Mouse (Mus musculus): ENCODE results near the gene Bcl6. TPM values are rescaled to one million over a fixed set of nuclear protein-coding genes. Genes with fewer than 3 reads are reported as not detected.

Gene Bcl6
- total RNA-seq (2014; rRNA removed) (7.5 and 9.2 TPM in 2 replicates), polyA plus RNA-seq (2015; fragmentation: Nextera tagmentation; extraction: Ambion mirVana) (0.69 and 0.92 TPM in 2 replicates)

DNA sequence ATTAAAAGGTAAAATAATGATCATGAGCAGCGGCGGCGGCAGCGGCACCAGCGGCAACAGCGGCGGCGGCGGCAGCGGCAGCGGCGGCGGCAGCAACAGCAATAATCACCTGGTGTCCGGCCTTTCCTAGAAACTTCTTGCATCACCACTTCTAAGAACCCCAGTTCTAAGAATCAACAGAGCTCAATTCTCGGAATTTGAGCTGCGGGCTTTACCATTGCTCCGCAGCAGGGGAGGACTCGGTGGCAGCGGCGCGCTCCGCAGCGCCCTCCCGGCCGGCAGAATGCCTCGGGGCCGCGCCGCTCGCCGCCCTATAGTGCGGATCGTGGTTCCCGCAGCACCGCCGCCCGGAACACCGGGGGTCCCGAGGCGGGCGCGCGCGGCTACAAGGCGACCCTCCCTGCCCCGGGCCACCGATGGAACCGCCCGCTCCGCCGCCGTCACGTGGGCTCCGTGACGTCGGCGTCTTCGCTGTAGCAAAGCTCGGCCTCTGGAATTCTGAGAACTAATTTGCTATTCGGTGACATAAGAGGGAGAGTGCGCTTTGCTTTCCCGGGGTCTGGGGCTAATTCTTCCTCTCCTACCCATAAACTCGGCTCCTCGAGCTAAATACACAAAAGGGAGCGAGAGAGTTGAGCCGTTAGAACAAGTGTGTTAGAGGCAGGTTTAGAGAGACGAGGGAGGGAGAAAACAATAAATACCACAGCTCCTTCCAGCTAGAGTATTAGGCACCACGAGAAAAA is at the start of gene Bcl6, which contains the start of gene Gm37419:
Gene Bcl6 (minus strand): TSS at position 387 of the 743 bp plus-strand sequence.
Gene Gm37419 (plus strand): TSS at position 17 of the 743 bp plus-strand sequence.
- Histone ChIP-seq H3K27ac (ENCODE audit: low read depth, low read length) (peak within 1 kb of the TSS; percentile 100), H3K9me3 (ENCODE audit: low read length) (no peaks in the 10 kb centered on the region), H3K27me3 (ENCODE audit: insufficient read depth, low read length) (no peaks in the 10 kb centered on the region; the same call in 1 of the 2 replicates), H3K36me3 (ENCODE audit: insufficient read depth) (no peaks in the 10 kb centered on the region), H3K4me3 (ENCODE audit: low read depth, low read length) (peak within 1 kb of the TSS; percentile 79), H3K4me1 (ENCODE audit: insufficient read depth) (0 out of 2 replicates have a peak, but pooled peaks cover 3% of the 10 kb centered on the region), H3K9ac (peak within 1 kb of the TSS; percentile 87), H3K4me2 (ENCODE audit: low read depth) (peak within 1 kb of the TSS; percentile 87)
- peak; percentile 21; the same call in 1 of the 2 replicates for TF ChIP-seq CTCF (IDR thresholded peaks at IDR 0.05; ENCODE audit: low read depth)
- 1% methylated on average over 68 of the region's 68 CpGs for WGBS
- ATAC-seq (peak; percentile 84), DNase-seq (peak; percentile 96)

DNA sequence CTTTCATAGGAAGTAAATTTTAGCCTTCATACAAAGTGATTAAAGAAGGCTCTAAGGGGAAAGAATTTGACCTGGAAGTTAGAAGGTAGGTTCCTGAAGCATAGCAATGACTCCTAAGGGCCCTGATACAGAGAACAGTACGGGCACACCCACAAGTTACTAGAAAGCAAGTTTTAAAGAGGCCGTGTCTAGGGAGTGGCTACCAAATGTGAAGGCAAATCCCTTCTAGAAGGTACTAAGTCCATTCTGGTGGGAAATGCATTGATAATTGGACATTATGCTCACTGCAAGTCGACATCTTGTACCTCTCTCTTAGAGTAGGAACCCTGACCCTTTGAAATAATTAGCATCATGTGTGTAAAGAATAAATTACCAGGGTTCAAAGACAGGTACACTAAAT is 47.7 kb upstream of the Bcl6 start:
- Histone ChIP-seq H3K36me3 (ENCODE audit: insufficient read depth) (no peaks in the 10 kb centered on the region), H3K4me2 (ENCODE audit: low read depth) (no peak overlapping the region), H3K4me3 (ENCODE audit: low read depth, low read length) (no peak overlapping the region), H3K27me3 (ENCODE audit: insufficient read depth, low read length) (no peaks in the 10 kb centered on the region), H3K4me1 (ENCODE audit: insufficient read depth) (no peaks in the 10 kb centered on the region), H3K9ac (no peak overlapping the region), H3K9me3 (ENCODE audit: low read length) (peaks cover 8% of the 10 kb centered on the region; the same call in 1 of the 2 replicates), H3K27ac (ENCODE audit: low read depth, low read length) (no peak overlapping the region)
- WGBS, result 91% methylated on average over 3 of the region's 3 CpGs
- no peak for DNase-seq
- no peak for TF ChIP-seq CTCF (IDR thresholded peaks at IDR 0.05; ENCODE audit: low read depth)
- no peak for ATAC-seq

DNA sequence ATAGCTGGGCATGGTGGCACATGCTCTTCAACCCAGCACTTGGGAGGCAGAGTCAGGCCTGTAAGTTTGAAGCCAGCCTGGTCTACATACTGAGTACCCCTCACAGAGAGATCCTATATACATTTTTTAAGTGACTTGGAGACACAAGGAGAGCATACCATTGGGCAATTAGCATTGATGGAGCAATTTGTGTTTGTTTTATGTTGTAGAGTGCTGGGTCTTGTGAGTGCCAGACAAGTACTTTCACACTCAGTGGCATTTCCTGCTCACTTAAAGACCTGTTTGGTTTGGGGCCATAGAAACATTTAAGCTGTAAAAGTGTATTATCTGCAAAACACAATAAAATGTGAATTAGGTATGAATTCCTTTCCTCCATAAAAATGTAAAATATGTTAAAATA is 47.1 kb upstream of the Bcl6 start:
- no peak overlapping the region for H3K9ac ChIP-seq
- no peaks in the 10 kb centered on the region for H3K27me3 ChIP-seq (ENCODE audit: insufficient read depth, low read length)
- no peak for TF ChIP-seq CTCF (IDR thresholded peaks at IDR 0.05; ENCODE audit: low read depth)
- no peaks in the 10 kb centered on the region for H3K36me3 ChIP-seq (ENCODE audit: insufficient read depth)
- H3K4me2 ChIP-seq (ENCODE audit: low read depth), result no peak overlapping the region
- ATAC-seq (no peak), DNase-seq (no peak)
- H3K4me1 ChIP-seq (ENCODE audit: insufficient read depth), result no peaks in the 10 kb centered on the region
- peaks cover 8% of the 10 kb centered on the region; the same call in 1 of the 2 replicates for H3K9me3 ChIP-seq (ENCODE audit: low read length)
- no peak overlapping the region for H3K27ac ChIP-seq (ENCODE audit: low read depth, low read length)
- H3K4me3 ChIP-seq (ENCODE audit: low read depth, low read length), result no peak overlapping the region

DNA sequence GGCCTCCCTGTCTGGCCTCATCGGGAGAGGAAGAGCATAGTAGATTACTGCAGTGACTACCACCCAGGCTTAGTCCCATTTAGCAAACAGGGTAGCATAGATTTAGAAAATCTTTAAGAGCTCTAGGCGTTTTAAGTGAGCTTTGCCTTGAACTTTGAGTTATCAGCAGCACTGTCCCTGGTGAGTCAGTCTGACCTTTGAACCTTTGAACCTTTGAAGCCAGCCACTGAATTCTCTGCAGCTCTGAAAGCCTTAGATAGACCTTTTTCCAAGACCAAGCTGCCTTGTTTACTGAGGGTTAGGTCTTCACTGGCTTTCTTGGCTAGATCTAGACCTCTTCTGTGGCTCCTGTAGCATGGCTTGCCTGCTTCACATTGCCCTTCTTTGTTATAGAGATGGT is 45.8 kb upstream of the Bcl6 start:
- Histone ChIP-seq H3K9me3 (ENCODE audit: low read length) (peaks cover 8% of the 10 kb centered on the region; the same call in 1 of the 2 replicates), H3K4me3 (ENCODE audit: low read depth, low read length) (no peak overlapping the region), H3K4me2 (ENCODE audit: low read depth) (no peak overlapping the region), H3K36me3 (ENCODE audit: insufficient read depth) (no peaks in the 10 kb centered on the region), H3K9ac (no peak overlapping the region), H3K27ac (ENCODE audit: low read depth, low read length) (no peak overlapping the region), H3K4me1 (ENCODE audit: insufficient read depth) (no peaks in the 10 kb centered on the region), H3K27me3 (ENCODE audit: insufficient read depth, low read length) (no peaks in the 10 kb centered on the region)
- DNase-seq (no peak), ATAC-seq (no peak)
- TF ChIP-seq CTCF (IDR thresholded peaks at IDR 0.05; ENCODE audit: low read depth), result no peak
- 73% methylated on average over 2 of the region's 2 CpGs for WGBS

DNA sequence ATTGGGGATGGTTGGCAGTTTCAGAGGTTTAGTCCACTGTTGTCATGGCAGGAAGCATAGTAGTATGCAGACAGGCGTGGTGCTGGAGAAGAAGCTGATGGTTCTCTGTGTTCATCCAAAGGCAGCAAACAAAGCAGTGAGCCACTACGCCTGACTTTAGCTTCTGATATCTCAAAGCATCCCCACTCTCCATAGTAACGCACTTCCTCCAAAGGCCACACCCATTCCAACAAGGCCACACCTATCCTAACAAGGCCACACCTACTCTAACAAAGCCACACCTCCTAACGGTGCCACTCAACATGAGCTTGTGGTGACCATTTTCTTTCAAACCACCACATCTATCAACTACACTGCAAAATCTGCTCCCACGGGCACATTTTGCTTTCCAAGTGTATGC is 44.6 kb upstream of the Bcl6 start:
- Histone ChIP-seq H3K27me3 (ENCODE audit: insufficient read depth, low read length) (no peaks in the 10 kb centered on the region), H3K4me3 (ENCODE audit: low read depth, low read length) (no peak overlapping the region), H3K27ac (ENCODE audit: low read depth, low read length) (no peak overlapping the region), H3K9ac (no peak overlapping the region), H3K4me1 (ENCODE audit: insufficient read depth) (no peaks in the 10 kb centered on the region), H3K4me2 (ENCODE audit: low read depth) (no peak overlapping the region), H3K9me3 (ENCODE audit: low read length) (peaks cover 8% of the 10 kb centered on the region; the same call in 1 of the 2 replicates), H3K36me3 (ENCODE audit: insufficient read depth) (no peaks in the 10 kb centered on the region)
- DNase-seq, result no peak
- no peak for ATAC-seq
- 95% methylated on average over 5 of the region's 5 CpGs for WGBS
- TF ChIP-seq CTCF (IDR thresholded peaks at IDR 0.05; ENCODE audit: low read depth), result no peak

DNA sequence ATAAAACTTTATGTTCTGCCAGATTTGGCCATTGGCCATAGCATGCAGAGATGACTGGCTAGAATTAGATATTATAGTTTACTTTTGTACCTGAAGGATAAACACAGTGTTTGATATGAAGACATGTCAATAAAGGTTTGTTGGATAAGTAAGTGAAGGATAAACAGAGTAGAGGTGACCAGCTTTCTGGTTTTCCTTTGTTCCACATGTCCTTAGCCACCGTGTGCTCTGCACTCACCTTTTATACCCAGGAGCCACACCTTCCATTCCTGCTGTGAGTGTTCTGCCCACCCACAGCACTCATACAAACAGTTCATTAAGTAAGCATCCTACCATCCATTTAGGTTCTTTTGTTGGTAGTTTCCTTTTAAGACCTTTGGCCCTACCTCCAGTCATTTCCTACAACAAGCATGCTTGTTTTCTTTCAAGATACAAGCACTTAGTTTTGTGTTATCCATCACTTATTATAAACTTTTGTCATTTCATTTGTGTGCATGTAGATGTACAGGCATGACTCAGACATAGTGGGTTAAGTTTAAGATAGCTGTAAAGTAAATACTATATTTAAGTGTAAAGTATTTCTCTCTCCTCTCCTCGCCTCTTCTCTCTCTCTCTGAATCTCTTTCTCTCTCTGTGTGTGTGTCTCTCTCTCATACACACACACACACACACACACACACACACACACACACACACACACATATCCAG is 41.5 kb upstream of the Bcl6 start:
- no peak for TF ChIP-seq CTCF (IDR thresholded peaks at IDR 0.05; ENCODE audit: low read depth)

DNA sequence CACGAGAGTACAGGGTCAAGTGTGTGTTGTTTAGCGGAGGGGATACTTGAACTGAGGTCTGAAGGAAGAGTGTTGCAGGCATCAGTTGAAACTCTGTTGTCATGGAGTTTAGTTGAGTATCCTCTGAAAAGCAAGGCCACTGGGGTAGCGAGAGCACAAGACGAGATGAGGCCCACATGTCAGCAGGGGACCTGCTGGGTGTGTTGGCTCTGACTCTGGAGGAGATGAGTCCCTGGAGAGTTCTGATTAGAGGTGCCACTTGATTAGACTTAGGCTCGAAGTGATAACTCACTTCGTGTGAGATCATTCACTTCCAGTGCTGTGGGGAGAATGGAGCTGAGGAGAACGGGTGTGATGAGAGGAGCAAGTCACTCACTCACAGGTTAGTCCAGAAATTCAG is 36.8 kb upstream of the Bcl6 start:
- 76% methylated on average over 7 of the region's 7 CpGs for WGBS
- Histone ChIP-seq H3K27me3 (ENCODE audit: insufficient read depth, low read length) (no peaks in the 10 kb centered on the region), H3K9me3 (ENCODE audit: low read length) (no peaks in the 10 kb centered on the region), H3K36me3 (ENCODE audit: insufficient read depth) (no peaks in the 10 kb centered on the region), H3K4me2 (ENCODE audit: low read depth) (no peak overlapping the region), H3K4me1 (ENCODE audit: insufficient read depth) (no peaks in the 10 kb centered on the region), H3K9ac (no peak overlapping the region), H3K27ac (ENCODE audit: low read depth, low read length) (no peak overlapping the region), H3K4me3 (ENCODE audit: low read depth, low read length) (no peak overlapping the region)
- DNase-seq (no peak), ATAC-seq (no peak)
- no peak for TF ChIP-seq CTCF (IDR thresholded peaks at IDR 0.05; ENCODE audit: low read depth)

More for the DNA sequence above, 41.5 kb upstream of the Bcl6 start:
- Histone ChIP-seq H3K9ac (no peak overlapping the region), H3K4me1 (ENCODE audit: insufficient read depth) (no peaks in the 10 kb centered on the region), H3K4me3 (ENCODE audit: low read depth, low read length) (no peak overlapping the region), H3K9me3 (ENCODE audit: low read length) (peaks cover 8% of the 10 kb centered on the region; the same call in 1 of the 2 replicates), H3K27me3 (ENCODE audit: insufficient read depth, low read length) (no peaks in the 10 kb centered on the region), H3K36me3 (ENCODE audit: insufficient read depth) (no peaks in the 10 kb centered on the region), H3K4me2 (ENCODE audit: low read depth) (no peak overlapping the region), H3K27ac (ENCODE audit: low read depth, low read length) (no peak overlapping the region)
- no peak for ATAC-seq
- 63% methylated on average over 2 of the region's 2 CpGs for WGBS
- no peak for DNase-seq

All from forebrain, postnatal 0 days (tissue).